Mouse (Mus musculus): ENCODE data around the gene Gfi1b. TPM values are rescaled to one million over a fixed set of nuclear protein-coding genes. Genes with fewer than 3 reads are reported as not detected.

Gfi1b gene
- polyA plus RNA-seq, 1 experiment from 2014 or later: 0.13 TPM

DNA sequence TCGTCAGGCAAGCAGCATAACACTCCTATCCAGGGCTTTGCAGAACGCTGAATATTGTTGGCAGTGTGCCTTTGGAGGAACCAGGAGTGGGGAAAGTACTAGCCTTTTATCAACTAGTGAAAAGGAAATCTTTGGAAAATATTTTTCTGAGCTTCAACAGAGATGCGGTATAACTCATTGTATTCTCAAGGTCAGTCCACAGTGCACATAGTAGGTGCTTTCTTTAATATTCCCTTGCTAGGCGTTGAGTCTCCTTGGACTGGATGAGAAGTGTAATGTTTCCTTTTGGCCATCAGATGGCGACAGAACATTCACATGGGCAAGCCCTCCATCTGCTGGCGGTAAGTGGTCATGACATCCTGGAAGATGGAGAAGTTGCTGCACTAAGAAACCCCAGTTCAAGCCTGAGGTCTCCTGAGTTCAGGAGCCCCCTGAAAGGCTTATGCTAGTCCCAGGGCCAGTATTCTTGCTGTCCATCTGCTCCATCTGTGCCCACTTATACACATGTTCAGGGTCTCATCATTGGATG is 36.7 kb downstream of the Gfi1b start:
- peak; percentile 88 for DNase-seq (ENCODE audit: low spot score)
- 22% methylated on average over 6 of the region's 6 CpGs for WGBS
- Histone ChIP-seq H3K9me3 (ENCODE audit: control insufficient read depth, low read length) (no peaks in the 10 kb centered on the region), H3K27ac (replicated peaks; ENCODE audit: low read depth, low read length) (no peak overlapping the region), H3K27me3 (replicated peaks; ENCODE audit: control insufficient read depth, insufficient read depth, low read length) (no peaks in the 10 kb centered on the region), H3K9ac (ENCODE audit: low read depth, low read length) (no peak overlapping the region), H3K4me2 (ENCODE audit: low read depth, low read length) (no peak overlapping the region), H3K36me3 (ENCODE audit: control insufficient read depth, insufficient read depth, low read length) (no peaks in the 10 kb centered on the region), H3K4me3 (ENCODE audit: low read depth, low read length) (no peak overlapping the region), H3K4me1 (ENCODE audit: control insufficient read depth, insufficient read depth, low read length) (peaks cover 9% of the 10 kb centered on the region)
- no peak for ATAC-seq (ENCODE audit: low read depth)

DNA sequence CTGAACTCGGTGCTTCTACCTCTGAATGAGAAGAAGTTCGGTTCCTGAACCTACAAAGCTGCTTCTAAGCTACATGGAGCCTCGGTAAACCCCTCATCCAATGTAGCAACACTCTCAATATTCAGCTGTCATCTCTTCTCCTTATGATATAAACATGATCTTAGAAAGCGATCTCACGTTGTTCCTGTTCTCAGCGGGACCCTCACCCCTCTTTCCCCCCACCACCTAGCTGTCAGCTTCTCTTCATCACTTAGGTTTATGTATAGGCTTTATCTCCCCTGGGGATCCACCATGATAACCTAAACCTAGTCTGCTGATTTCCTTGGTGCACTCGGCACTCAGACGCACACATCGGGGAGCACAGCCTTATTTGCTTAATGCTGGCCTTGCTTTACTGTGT is 38.1 kb downstream of the Gfi1b start, which contains the start of gene Gtf3c5:
TSS of gene Gtf3c5 (minus strand) at position 101 of the 400 bp plus-strand sequence.
- no peak for DNase-seq (ENCODE audit: low spot score)
- H3K27ac ChIP-seq (replicated peaks; ENCODE audit: low read depth, low read length): peak within 1 kb of the TSS; percentile 92
- peak within 1 kb of the TSS; percentile 80 for H3K9ac ChIP-seq (ENCODE audit: low read depth, low read length)
- peak within 1 kb of the TSS; percentile 71 for H3K4me2 ChIP-seq (ENCODE audit: low read depth, low read length)
- H3K4me1 ChIP-seq (ENCODE audit: control insufficient read depth, insufficient read depth, low read length): peaks cover 9% of the 10 kb centered on the region
- WGBS: 73% methylated on average over 9 of the region's 9 CpGs
- no peaks in the 10 kb centered on the region for H3K9me3 ChIP-seq (ENCODE audit: control insufficient read depth, low read length)
- H3K36me3 ChIP-seq (ENCODE audit: control insufficient read depth, insufficient read depth, low read length): peaks cover 8% of the 10 kb centered on the region; the same call in 1 of the 2 replicates
- peak within 1 kb of the TSS; percentile 74 for H3K4me3 ChIP-seq (ENCODE audit: low read depth, low read length)
- no peaks in the 10 kb centered on the region for H3K27me3 ChIP-seq (replicated peaks; ENCODE audit: control insufficient read depth, insufficient read depth, low read length)
- ATAC-seq (ENCODE audit: low read depth): no peak

DNA sequence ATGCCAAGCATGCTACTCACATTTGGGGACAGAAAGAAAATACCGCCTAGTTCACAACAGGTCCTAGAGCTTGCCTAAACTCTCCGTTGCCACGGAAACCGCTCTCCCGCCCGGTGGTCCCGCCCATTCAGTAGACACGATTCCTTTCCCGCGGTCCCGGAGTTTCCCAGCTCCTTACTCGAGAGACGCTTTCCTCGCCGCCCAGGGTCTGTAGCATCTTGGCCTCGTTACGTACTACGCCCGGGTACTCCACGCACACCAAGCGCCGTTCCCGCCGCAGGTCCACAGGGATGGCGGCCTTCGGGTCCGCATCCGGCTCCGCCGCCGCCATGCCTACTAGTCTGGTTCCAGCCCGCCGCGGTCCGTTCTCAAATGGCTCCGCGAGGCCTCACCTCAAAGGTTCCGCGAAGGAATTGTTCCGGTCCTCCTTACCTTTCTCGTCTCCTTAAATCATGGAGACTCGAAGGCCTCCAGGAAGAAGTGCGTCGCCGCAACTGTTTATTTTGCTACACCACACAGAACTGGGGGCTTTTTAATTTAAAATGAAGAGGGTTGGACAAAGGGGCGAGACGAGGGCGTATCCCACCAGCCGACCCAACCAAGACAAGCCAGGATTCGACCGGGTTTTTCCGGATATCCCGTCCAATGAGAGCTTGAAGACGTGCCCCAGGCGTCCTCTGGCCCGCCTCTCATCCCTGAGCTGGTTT is 39.0 kb downstream of the Gfi1b start:
- under 1% methylated on average over 54 of the region's 56 CpGs for WGBS
- Histone ChIP-seq H3K27ac (replicated peaks; ENCODE audit: low read depth, low read length) (peak overlapping the region; percentile 92), H3K4me1 (ENCODE audit: control insufficient read depth, insufficient read depth, low read length) (peaks cover 9% of the 10 kb centered on the region), H3K36me3 (ENCODE audit: control insufficient read depth, insufficient read depth, low read length) (peaks cover 17% of the 10 kb centered on the region), H3K4me3 (ENCODE audit: low read depth, low read length) (peak overlapping the region; percentile 74), H3K9ac (ENCODE audit: low read depth, low read length) (peak overlapping the region; percentile 80), H3K9me3 (ENCODE audit: control insufficient read depth, low read length) (no peaks in the 10 kb centered on the region), H3K4me2 (ENCODE audit: low read depth, low read length) (peak overlapping the region; percentile 71), H3K27me3 (replicated peaks; ENCODE audit: control insufficient read depth, insufficient read depth, low read length) (no peaks in the 10 kb centered on the region)
- ATAC-seq (ENCODE audit: low read depth) (peak; percentile 96), DNase-seq (ENCODE audit: low spot score) (peak; percentile 97)

DNA sequence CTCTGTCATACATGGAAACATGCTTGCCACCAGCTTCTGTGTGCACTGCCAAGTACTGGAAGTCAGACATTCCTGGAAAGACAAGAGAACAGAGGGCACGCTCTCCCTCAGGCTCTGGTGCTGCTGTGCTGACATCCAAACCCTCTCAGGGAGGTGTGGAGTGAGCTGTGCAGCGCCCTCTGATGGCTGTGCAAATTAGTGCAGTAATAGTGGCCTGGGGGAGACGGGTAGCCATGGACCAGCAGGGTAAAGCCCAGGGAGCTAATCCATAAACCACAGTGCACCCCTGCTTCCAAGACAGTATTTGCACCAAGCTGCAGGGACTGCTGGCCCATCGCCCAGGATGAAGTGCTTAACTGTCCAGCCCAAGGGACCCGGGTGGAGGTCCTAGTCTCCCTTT is 43.8 kb downstream of the Gfi1b start:
- Histone ChIP-seq H3K9me3 (ENCODE audit: control insufficient read depth, low read length) (no peaks in the 10 kb centered on the region), H3K9ac (ENCODE audit: low read depth, low read length) (no peak overlapping the region), H3K27me3 (replicated peaks; ENCODE audit: control insufficient read depth, insufficient read depth, low read length) (no peaks in the 10 kb centered on the region), H3K4me1 (ENCODE audit: control insufficient read depth, insufficient read depth, low read length) (peaks cover 9% of the 10 kb centered on the region), H3K4me3 (ENCODE audit: low read depth, low read length) (no peak overlapping the region), H3K27ac (replicated peaks; ENCODE audit: low read depth, low read length) (no peak overlapping the region), H3K4me2 (ENCODE audit: low read depth, low read length) (no peak overlapping the region), H3K36me3 (ENCODE audit: control insufficient read depth, insufficient read depth, low read length) (peaks cover 50% of the 10 kb centered on the region)
- DNase-seq (ENCODE audit: low spot score): no peak
- no peak for ATAC-seq (ENCODE audit: low read depth)
- 65% methylated on average over 5 of the region's 5 CpGs for WGBS

DNA sequence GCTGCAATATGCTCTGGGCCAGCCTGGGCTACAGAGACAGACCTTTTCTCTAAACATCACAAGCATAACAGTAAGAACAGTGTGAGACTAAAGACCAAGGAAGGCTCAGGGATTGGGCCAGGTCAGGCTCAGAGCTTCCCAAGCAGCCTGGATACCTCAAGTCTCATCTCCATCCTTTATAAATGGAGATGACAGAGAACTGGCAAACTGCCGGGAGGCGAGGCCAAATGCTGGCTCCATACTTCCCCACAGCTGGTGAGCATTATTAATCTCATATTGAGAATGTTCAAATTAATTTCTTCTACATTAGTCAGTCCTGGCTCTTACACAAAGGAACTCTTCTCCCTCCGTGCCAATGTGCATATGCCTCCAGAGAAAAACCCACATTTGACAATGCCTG is 45.0 kb downstream of the Gfi1b start:
- H3K27me3 ChIP-seq (replicated peaks; ENCODE audit: control insufficient read depth, insufficient read depth, low read length): no peaks in the 10 kb centered on the region
- H3K4me3 ChIP-seq (ENCODE audit: low read depth, low read length): no peak overlapping the region
- DNase-seq (ENCODE audit: low spot score) (peak; percentile 45), ATAC-seq (ENCODE audit: low read depth) (no peak)
- H3K4me2 ChIP-seq (ENCODE audit: low read depth, low read length): no peak overlapping the region
- no peak overlapping the region for H3K9ac ChIP-seq (ENCODE audit: low read depth, low read length)
- H3K4me1 ChIP-seq (ENCODE audit: control insufficient read depth, insufficient read depth, low read length): peaks cover 3% of the 10 kb centered on the region
- H3K36me3 ChIP-seq (ENCODE audit: control insufficient read depth, insufficient read depth, low read length): peaks cover 62% of the 10 kb centered on the region
- no peak overlapping the region for H3K27ac ChIP-seq (replicated peaks; ENCODE audit: low read depth, low read length)
- 87% methylated on average over 3 of the region's 3 CpGs for WGBS
- H3K9me3 ChIP-seq (ENCODE audit: control insufficient read depth, low read length): no peaks in the 10 kb centered on the region

DNA sequence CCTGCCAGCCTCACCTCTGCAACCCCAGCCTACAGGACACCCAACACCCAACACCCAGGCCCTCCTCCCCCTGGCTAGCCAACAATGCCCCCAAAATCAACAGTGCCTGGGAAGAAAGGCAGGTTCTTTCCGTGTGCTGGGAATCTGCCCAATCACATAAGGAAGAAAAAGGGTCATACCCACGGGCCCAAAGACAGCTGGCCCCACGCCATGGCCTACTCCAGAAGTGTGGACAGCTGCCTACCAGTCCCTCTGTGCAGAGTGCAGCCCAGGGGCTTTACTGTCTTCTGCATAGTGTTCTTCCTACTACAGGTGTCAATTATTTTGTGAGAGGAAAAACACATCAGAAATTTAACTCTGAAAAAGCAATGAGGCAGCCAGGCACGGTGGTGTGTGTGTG is 46.4 kb downstream of the Gfi1b start:
- no peak overlapping the region for H3K9ac ChIP-seq (ENCODE audit: low read depth, low read length)
- WGBS: 76% methylated on average over 4 of the region's 4 CpGs
- H3K27ac ChIP-seq (replicated peaks; ENCODE audit: low read depth, low read length): no peak overlapping the region
- no peaks in the 10 kb centered on the region for H3K9me3 ChIP-seq (ENCODE audit: control insufficient read depth, low read length)
- no peak overlapping the region for H3K4me3 ChIP-seq (ENCODE audit: low read depth, low read length)
- H3K36me3 ChIP-seq (ENCODE audit: control insufficient read depth, insufficient read depth, low read length): peaks cover 76% of the 10 kb centered on the region
- ATAC-seq (ENCODE audit: low read depth): no peak
- no peak overlapping the region for H3K4me2 ChIP-seq (ENCODE audit: low read depth, low read length)
- no peak for DNase-seq (ENCODE audit: low spot score)
- no peaks in the 10 kb centered on the region for H3K27me3 ChIP-seq (replicated peaks; ENCODE audit: control insufficient read depth, insufficient read depth, low read length)
- H3K4me1 ChIP-seq (ENCODE audit: control insufficient read depth, insufficient read depth, low read length): no peaks in the 10 kb centered on the region

DNA sequence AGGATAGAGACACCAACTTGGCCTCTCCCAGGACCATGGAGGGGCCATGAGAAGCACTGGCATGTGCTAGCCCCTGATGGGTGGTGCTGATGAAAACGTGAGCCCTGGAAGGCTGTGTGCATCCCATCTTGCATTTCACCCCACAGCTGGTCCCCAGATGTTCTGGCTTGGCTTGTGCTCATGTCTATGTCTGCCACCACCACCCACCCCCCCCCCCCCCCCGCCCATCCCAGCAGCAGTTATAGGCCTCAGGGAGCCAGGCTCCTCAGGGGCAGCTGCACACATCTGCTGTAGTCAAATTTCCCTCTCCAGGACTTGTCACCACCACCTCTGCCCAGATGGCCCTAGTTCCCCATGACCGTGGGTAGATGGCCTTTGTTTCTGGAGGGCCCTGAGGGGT is 51.9 kb downstream of the Gfi1b start:
- no peaks in the 10 kb centered on the region for H3K27me3 ChIP-seq (replicated peaks; ENCODE audit: control insufficient read depth, insufficient read depth, low read length)
- H3K27ac ChIP-seq (replicated peaks; ENCODE audit: low read depth, low read length): no peak overlapping the region
- 15% methylated on average over 2 of the region's 3 CpGs for WGBS
- peaks cover 88% of the 10 kb centered on the region for H3K36me3 ChIP-seq (ENCODE audit: control insufficient read depth, insufficient read depth, low read length)
- H3K9me3 ChIP-seq (ENCODE audit: control insufficient read depth, low read length): no peaks in the 10 kb centered on the region
- no peaks in the 10 kb centered on the region for H3K4me1 ChIP-seq (ENCODE audit: control insufficient read depth, insufficient read depth, low read length)
- no peak overlapping the region for H3K4me3 ChIP-seq (ENCODE audit: low read depth, low read length)
- peak; percentile 32; the same call in 1 of the 2 replicates for ATAC-seq (ENCODE audit: low read depth)
- no peak overlapping the region for H3K4me2 ChIP-seq (ENCODE audit: low read depth, low read length)
- DNase-seq (ENCODE audit: low spot score): peak; percentile 68
- no peak overlapping the region for H3K9ac ChIP-seq (ENCODE audit: low read depth, low read length)

DNA sequence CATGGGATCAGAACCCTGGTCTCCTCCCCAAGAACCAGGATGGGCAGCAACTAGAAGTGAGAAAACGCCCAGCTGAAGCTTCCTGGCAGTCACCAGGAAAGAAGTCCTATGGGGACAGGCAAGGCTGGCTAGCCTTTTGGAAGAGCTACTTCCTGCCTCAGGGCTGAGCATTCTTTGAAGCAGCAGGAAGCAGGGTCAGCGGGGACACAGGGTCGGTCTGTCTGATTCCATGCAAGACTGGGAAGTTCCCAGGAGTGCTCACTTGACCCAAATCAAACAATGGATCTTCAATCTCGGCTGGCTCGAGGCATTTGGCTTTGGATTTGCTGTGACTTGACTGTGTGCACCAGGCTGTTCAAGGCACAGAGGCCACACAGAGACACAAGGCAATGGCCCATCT is 55.2 kb downstream of the Gfi1b start:
- no peaks in the 10 kb centered on the region for H3K4me1 ChIP-seq (ENCODE audit: control insufficient read depth, insufficient read depth, low read length)
- no peak overlapping the region for H3K9ac ChIP-seq (ENCODE audit: low read depth, low read length)
- no peak overlapping the region for H3K4me3 ChIP-seq (ENCODE audit: low read depth, low read length)
- 0 out of 2 replicates have a peak overlapping the region, but pooled peaks have one; percentile 44 for H3K27ac ChIP-seq (replicated peaks; ENCODE audit: low read depth, low read length)
- H3K36me3 ChIP-seq (ENCODE audit: control insufficient read depth, insufficient read depth, low read length): peaks cover 59% of the 10 kb centered on the region
- ATAC-seq (ENCODE audit: low read depth): no peak
- H3K4me2 ChIP-seq (ENCODE audit: low read depth, low read length): no peak overlapping the region
- H3K9me3 ChIP-seq (ENCODE audit: control insufficient read depth, low read length): no peaks in the 10 kb centered on the region
- 24% methylated on average over 5 of the region's 5 CpGs for WGBS
- H3K27me3 ChIP-seq (replicated peaks; ENCODE audit: control insufficient read depth, insufficient read depth, low read length): no peaks in the 10 kb centered on the region
- peak; percentile 30 for DNase-seq (ENCODE audit: low spot score)

DNA sequence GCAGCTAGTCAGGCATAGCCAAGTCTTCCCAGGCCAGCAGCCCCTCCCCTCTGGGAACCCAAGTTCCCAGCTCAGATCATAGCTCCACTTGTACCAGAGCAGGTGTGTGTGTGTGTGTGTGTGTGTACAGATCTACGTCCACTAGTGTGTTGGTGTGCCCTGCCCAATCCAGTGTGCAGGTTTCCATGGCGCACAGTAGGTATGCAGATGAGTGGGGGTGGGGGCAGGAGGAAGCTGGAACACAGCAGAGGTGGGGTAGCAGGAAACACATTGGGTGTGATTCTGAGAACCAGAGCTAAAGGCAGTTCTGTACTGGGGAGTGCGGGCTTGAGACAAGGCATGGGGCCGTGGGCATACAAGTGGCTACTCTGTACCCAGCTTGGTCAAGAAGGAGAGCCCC is 57.4 kb downstream of the Gfi1b start:
- H3K36me3 ChIP-seq (ENCODE audit: control insufficient read depth, insufficient read depth, low read length): peaks cover 42% of the 10 kb centered on the region
- DNase-seq (ENCODE audit: low spot score): no peak
- no peak for ATAC-seq (ENCODE audit: low read depth)

More for the DNA sequence above, 57.4 kb downstream of the Gfi1b start:
- H3K27ac ChIP-seq (replicated peaks; ENCODE audit: low read depth, low read length): no peak overlapping the region
- no peak overlapping the region for H3K9ac ChIP-seq (ENCODE audit: low read depth, low read length)
- 86% methylated on average over 4 of the region's 4 CpGs for WGBS
- no peak overlapping the region for H3K4me3 ChIP-seq (ENCODE audit: low read depth, low read length)
- H3K4me1 ChIP-seq (ENCODE audit: control insufficient read depth, insufficient read depth, low read length): no peaks in the 10 kb centered on the region
- H3K4me2 ChIP-seq (ENCODE audit: low read depth, low read length): no peak overlapping the region
- H3K27me3 ChIP-seq (replicated peaks; ENCODE audit: control insufficient read depth, insufficient read depth, low read length): no peaks in the 10 kb centered on the region
- H3K9me3 ChIP-seq (ENCODE audit: control insufficient read depth, low read length): no peaks in the 10 kb centered on the region
